Mouse (Mus musculus): ENCODE measurements around the gene Phf2. TPM values are rescaled to one million over a fixed set of nuclear protein-coding genes. Genes with fewer than 3 reads are reported as not detected.

Gene Phf2
- 9.6 and 9.7 TPM in 2 replicates for polyA plus RNA-seq (2015; fragmentation: Nextera tagmentation; extraction: Ambion mirVana)

DNA sequence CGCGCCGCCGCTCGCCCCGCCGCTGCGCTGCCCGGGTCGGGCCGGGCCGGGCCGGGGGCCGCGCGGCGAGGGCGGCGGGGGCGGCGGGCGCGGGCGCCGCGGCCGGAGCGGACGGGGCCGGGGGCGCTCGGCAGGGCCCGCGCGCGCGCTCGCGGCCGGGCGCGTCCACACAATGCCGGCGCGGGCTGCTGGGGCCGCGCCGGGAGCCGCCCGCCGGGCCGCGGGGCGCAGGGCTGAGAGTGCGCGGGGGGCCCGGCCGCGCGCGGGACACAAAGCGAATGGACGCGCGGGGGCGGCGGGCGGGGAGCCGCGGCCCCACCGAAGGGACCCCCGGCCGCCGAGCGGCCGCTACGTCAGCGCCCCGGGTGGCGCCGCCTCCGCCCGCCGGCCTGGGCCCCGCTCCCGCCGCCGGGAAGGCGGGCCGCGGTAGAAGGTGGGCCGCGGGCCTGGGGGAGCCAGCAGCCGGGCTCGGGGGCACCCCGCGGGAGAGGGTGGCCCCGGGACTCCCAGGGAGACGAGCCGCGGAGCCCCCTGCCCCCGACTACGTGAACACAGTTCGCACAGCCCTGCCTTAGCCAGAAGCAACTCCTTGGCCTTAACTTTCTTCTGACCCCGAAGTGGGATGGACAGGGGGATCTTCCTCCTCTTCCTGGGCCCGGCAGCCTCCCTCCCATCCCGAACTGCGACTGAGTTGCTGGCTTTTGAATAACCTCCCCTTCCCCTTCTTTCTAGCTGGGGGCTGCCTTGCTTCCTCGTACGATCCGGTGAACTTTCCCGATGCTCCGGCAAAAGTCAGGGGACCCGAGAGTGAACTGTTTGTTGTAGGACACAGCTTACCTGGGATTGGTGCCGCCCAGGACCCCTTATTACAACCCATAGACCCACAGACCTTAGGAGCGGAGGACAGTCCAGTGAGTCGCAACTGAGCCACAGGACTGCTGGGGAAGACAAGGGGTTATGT is at the start of gene Phf2:
Phf2 (minus strand) TSS at position 349 of the 961 bp plus-strand sequence.
- H3K9me3 ChIP-seq = no peaks in the 10 kb centered on the region
- H3K27ac ChIP-seq (replicated peaks) = peak within 1 kb of the TSS; percentile 85
- H3K4me3 ChIP-seq = peak within 1 kb of the TSS; percentile 96
- under 1% methylated on average over 71 of the region's 117 CpGs for WGBS
- H3K27me3 ChIP-seq = no peaks in the 10 kb centered on the region
- peak within 1 kb of the TSS; percentile 92 for H3K4me2 ChIP-seq
- 0 out of 2 replicates have a peak, but pooled peaks cover 4% of the 10 kb centered on the region for H3K36me3 ChIP-seq
- H3K9ac ChIP-seq = peak within 1 kb of the TSS; percentile 99
- ATAC-seq (ENCODE audit: low read depth) = peak; percentile 43
- peaks cover 49% of the 10 kb centered on the region for H3K4me1 ChIP-seq (replicated peaks)

DNA sequence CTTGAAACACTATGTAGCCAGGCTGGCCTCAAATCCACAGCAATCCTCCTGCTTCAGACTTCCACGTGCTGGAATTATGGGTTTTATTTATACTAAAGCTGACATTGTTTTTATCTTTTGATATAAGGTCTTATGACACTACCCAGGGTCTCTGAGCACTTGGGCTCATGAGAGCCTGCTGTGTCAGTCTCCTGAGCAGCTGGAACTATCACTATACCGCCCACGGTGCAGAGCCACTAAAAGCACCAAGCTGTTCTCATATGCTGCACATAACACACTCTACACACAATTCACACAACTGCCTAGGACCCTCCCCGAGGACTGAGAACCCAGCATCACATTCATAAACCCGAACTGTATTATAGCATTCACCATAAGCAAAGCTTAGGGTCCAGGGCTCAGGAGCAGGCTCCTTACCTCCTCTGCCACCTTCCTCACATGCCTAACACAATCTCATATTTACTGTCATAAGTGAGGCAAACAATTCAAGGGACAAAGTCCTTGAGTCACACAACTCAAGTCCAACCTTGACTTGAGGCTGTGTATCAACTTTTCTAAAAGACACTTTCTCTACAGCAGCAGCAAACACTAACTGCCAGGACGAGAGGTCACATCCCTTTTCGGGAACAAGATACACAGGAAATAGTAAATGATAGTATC is 49.0 kb upstream of the Phf2 start:
- WGBS = 92% methylated on average over 7 of the region's 7 CpGs
- Histone ChIP-seq H3K27ac (replicated peaks) (no peak overlapping the region), H3K4me1 (replicated peaks) (no peaks in the 10 kb centered on the region), H3K36me3 (peaks cover 60% of the 10 kb centered on the region), H3K4me3 (no peak overlapping the region), H3K27me3 (no peaks in the 10 kb centered on the region), H3K4me2 (no peak overlapping the region), H3K9me3 (no peaks in the 10 kb centered on the region), H3K9ac (no peak overlapping the region)
- no peak for ATAC-seq (ENCODE audit: low read depth)

DNA sequence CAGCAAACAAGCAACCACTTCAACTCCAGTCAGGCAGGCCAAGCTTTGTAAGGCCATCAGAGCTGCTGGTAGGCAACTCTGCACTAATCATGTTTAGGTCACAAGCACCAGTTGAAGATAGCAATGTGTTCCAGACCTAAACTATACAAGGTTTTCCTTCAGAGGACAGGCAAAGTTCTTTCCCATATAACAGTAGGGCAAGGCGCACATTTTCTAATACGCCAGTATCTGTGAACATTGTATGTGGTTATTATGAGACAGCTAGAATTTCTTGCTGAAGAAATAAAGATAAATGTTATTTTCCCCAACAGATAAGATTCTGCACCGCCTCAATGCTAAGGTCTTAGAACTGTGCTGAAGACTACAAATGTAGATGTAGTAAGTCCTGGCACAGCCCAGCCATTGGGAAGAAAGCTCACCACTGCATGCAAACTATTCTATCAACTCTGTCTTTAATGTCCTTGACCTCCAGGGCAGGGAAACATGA is 46.2 kb upstream of the Phf2 start:
- no peaks in the 10 kb centered on the region for H3K27me3 ChIP-seq
- no peaks in the 10 kb centered on the region for H3K4me1 ChIP-seq (replicated peaks)
- 99% methylated on average over 3 of the region's 3 CpGs for WGBS
- ATAC-seq (ENCODE audit: low read depth) = no peak
- no peak overlapping the region for H3K4me3 ChIP-seq
- H3K36me3 ChIP-seq = peaks cover 74% of the 10 kb centered on the region
- H3K4me2 ChIP-seq = no peak overlapping the region
- no peak overlapping the region for H3K27ac ChIP-seq (replicated peaks)
- H3K9me3 ChIP-seq = no peaks in the 10 kb centered on the region
- H3K9ac ChIP-seq = no peak overlapping the region

DNA sequence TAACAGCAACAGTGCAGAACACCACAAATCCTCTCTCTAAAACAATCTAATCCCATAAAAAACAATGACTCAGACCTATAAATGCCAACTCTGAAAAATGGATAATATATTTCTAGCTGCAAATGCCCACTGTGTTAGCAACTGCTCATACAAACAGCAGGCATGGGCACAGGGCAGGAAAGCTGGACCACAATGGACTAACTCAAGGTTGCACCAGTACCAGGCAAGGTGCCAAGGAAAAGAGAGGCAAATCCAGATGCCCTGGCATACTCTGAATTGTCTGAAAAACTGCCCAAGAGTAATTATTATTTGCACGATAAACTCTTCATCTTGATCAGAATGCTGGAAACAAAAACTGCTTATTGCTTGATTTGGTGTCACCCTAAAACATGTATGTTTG is 42.8 kb upstream of the Phf2 start:
- no peaks in the 10 kb centered on the region for H3K27me3 ChIP-seq
- H3K27ac ChIP-seq (replicated peaks) = no peak overlapping the region
- no peak overlapping the region for H3K4me3 ChIP-seq
- no peak for ATAC-seq (ENCODE audit: low read depth)
- peaks cover 70% of the 10 kb centered on the region for H3K36me3 ChIP-seq
- H3K9me3 ChIP-seq = no peaks in the 10 kb centered on the region
- no peaks in the 10 kb centered on the region for H3K4me1 ChIP-seq (replicated peaks)
- H3K4me2 ChIP-seq = no peak overlapping the region
- WGBS = 76% methylated on average over 1 of the region's 1 CpGs
- no peak overlapping the region for H3K9ac ChIP-seq

DNA sequence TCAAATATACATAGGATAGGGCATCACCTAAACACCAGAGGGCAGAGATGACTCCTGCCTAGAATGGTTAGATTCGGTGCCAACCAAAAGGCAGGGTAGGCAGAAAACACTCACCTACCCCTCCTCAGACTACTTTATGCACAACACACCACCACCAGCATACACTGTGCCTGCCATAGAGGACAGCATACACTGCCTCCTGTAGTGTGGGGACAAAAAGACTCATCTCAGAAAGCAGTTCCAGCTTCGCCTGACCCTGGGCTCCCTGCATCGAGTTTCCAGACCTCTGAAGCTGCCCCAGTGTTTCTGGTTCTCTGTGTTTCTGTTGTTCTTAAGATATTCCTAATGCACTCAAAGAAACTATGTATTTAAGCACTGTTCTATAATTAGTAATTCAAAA is 42.2 kb upstream of the Phf2 start:
- no peaks in the 10 kb centered on the region for H3K9me3 ChIP-seq
- H3K27ac ChIP-seq (replicated peaks) = no peak overlapping the region
- H3K4me3 ChIP-seq = no peak overlapping the region
- H3K4me2 ChIP-seq = no peak overlapping the region
- H3K9ac ChIP-seq = no peak overlapping the region
- peaks cover 75% of the 10 kb centered on the region for H3K36me3 ChIP-seq
- H3K4me1 ChIP-seq (replicated peaks) = no peaks in the 10 kb centered on the region
- 86% methylated on average over 3 of the region's 3 CpGs for WGBS
- no peaks in the 10 kb centered on the region for H3K27me3 ChIP-seq
- no peak for ATAC-seq (ENCODE audit: low read depth)

DNA sequence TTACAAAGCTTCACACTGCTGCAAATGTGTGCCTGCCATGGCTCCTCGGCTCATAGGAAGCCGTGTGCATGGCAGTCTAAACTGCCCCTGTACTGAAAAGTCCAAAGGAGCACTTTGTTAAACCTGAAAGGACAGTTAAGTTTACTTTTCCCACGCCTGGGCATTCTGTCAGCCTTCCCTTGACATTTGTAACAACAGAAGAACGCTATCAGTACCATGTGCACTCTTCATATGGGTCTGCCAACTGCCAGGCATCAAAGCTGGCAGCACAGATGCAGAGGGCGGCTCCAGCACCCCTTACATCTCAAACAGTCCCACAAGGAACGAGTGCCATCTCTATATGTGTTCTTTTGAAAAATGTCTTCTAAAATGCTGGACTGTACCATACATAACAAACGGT is 40.5 kb upstream of the Phf2 start:
- Histone ChIP-seq H3K36me3 (peaks cover 71% of the 10 kb centered on the region), H3K27ac (replicated peaks) (no peak overlapping the region), H3K9me3 (no peaks in the 10 kb centered on the region), H3K4me1 (replicated peaks) (no peaks in the 10 kb centered on the region), H3K9ac (no peak overlapping the region), H3K27me3 (no peaks in the 10 kb centered on the region), H3K4me2 (no peak overlapping the region), H3K4me3 (no peak overlapping the region)
- WGBS = 85% methylated on average over 7 of the region's 7 CpGs
- no peak for ATAC-seq (ENCODE audit: low read depth)

DNA sequence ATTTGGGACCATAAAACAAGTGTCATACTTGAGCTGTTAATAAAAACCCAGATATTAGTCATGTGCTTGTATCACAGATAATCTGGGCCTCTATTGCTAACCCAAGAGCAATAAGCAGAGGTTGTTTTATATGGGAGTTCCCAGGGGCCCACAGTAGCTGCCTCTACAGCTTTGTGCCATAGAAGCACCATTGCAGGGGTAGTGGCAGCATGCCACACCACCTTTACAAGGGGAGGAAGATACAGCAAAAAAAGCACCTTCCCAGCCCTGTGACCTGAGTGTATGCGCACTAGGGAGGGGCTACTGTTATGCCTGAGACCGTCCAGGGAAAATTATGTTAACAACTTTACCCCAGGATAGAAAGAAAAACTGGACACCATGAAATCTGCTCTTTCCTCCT is 34.5 kb upstream of the Phf2 start:
- ATAC-seq (ENCODE audit: low read depth) = no peak

DNA sequence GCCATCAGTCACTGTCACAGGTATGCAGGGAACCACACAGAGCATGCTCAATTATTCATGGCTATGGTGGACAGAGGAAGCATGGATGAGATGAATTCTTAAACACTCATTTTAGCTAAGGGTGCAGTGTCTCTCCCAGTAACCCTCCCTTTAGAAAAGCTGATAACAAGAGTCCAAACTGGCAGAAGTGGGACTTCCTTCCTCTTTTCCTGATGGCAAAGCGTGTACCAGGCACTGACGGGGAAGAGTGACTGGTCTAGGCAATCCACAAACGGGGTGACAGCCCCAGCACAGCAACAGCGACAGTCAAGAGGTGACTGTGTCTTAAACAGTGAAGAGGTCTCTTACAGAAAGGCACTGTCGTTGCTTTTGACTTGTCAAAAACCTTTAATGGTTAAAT is 24.5 kb upstream of the Phf2 start:
- Histone ChIP-seq H3K27ac (replicated peaks) (no peak overlapping the region), H3K36me3 (peaks cover 71% of the 10 kb centered on the region), H3K27me3 (no peaks in the 10 kb centered on the region), H3K4me3 (no peak overlapping the region), H3K9ac (no peak overlapping the region), H3K4me1 (replicated peaks) (no peaks in the 10 kb centered on the region), H3K9me3 (no peaks in the 10 kb centered on the region), H3K4me2 (no peak overlapping the region)
- no peak for ATAC-seq (ENCODE audit: low read depth)
- WGBS = 90% methylated on average over 5 of the region's 5 CpGs

More for the DNA sequence above, 34.5 kb upstream of the Phf2 start:
- Histone ChIP-seq H3K36me3 (peaks cover 70% of the 10 kb centered on the region), H3K27me3 (no peaks in the 10 kb centered on the region), H3K4me2 (no peak overlapping the region), H3K27ac (replicated peaks) (no peak overlapping the region), H3K9me3 (no peaks in the 10 kb centered on the region), H3K4me3 (no peak overlapping the region), H3K4me1 (replicated peaks) (no peaks in the 10 kb centered on the region), H3K9ac (no peak overlapping the region)
- 83% methylated on average over 2 of the region's 2 CpGs for WGBS

DNA sequence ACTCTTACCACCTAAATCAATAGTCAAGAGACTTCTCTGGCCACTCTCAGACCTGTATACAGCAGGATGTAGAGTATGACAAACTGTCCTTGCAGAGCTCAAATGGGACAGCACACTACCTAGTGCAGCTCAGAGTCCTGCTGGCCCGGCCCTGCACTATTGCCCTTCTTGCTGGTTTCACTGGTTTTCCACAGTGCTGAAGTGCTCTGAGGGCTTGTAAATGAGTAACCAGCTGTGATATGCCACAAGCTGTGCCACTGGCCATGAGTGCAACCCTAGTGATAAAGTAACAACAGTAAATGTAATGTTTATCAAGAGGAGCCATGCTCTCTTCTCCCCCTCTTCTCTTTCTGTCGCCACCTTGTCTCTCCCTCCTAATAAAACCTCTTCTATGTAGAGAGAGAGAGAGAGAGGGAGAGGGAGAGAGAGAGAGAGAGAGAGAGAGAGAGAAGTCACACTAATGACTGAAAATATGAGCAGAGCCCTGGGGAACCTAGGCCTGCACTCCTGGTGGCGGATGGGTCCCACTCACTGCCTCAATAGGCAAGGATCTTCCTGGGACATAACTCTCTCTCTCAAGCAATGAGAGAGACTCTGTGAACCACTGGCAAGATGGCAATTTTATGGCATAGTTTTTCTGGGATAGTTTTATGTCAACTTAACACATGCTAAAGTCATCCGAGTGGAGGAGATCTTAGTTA is 19.5 kb upstream of the Phf2 start:
- 85% methylated on average over 4 of the region's 4 CpGs for WGBS
- Histone ChIP-seq H3K9me3 (no peaks in the 10 kb centered on the region), H3K9ac (no peak overlapping the region), H3K27ac (replicated peaks) (no peak overlapping the region), H3K4me1 (replicated peaks) (no peaks in the 10 kb centered on the region), H3K4me2 (no peak overlapping the region), H3K4me3 (no peak overlapping the region), H3K27me3 (no peaks in the 10 kb centered on the region), H3K36me3 (peaks cover 79% of the 10 kb centered on the region)
- no peak for ATAC-seq (ENCODE audit: low read depth)

DNA sequence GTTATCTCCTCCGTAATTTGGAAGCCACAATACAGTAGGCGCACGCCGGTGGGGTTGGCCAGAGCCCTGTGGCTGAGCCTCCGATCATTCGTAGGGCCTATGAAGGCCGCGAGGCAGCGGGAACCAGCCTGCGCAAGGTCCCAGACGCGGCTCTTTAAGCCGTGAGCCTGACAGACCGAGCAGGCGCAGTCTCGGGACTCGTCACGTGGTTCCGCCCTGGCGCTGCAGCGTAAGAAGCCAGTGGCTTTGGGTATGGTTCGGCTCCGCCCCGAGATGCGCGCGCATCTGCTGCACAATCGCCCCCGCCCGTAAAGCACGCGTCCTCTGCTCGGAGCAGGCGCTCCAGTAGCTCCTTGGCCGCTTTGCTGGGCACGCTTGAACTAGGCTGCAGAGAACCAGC is 7.6 kb upstream of the Phf2 start:
- WGBS = under 1% methylated on average over 36 of the region's 36 CpGs
- H3K4me3 ChIP-seq = peak overlapping the region; percentile 45
- peak overlapping the region; percentile 90 for H3K27ac ChIP-seq (replicated peaks)
- H3K9ac ChIP-seq = peak overlapping the region; percentile 79
- H3K27me3 ChIP-seq = no peaks in the 10 kb centered on the region
- peaks cover 10% of the 10 kb centered on the region for H3K4me1 ChIP-seq (replicated peaks)
- peak; percentile 99 for ATAC-seq (ENCODE audit: low read depth)
- H3K4me2 ChIP-seq = peak overlapping the region; percentile 69
- peaks cover 30% of the 10 kb centered on the region for H3K36me3 ChIP-seq
- no peaks in the 10 kb centered on the region for H3K9me3 ChIP-seq

DNA sequence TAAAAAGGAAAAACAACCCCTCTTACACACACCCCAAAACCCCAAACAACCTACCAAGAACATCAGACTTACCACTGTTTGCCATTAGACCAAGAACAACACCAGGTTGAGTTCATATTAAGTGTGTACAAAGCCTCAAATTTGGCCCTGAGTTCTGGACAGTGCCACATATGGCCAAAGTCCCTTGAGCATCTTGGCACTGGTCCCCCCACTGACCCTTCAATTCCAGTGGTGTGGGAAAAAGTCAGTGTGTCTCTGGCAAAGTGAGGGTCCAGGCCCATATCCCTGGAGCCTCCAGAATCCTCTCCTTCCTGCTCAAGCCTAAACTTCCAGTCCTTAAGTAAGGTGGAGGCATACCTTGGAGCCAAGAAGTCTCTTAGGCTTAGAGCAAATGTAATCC is 6.9 kb upstream of the Phf2 start:
- Histone ChIP-seq H3K36me3 (peaks cover 25% of the 10 kb centered on the region), H3K27me3 (no peaks in the 10 kb centered on the region), H3K9ac (peak overlapping the region; percentile 79), H3K27ac (replicated peaks) (peak overlapping the region; percentile 90), H3K4me1 (replicated peaks) (peaks cover 10% of the 10 kb centered on the region), H3K4me2 (peak overlapping the region; percentile 69), H3K4me3 (peak overlapping the region; percentile 45), H3K9me3 (no peaks in the 10 kb centered on the region)
- ATAC-seq (ENCODE audit: low read depth) = no peak; the same call in 1 of the 2 replicates

DNA sequence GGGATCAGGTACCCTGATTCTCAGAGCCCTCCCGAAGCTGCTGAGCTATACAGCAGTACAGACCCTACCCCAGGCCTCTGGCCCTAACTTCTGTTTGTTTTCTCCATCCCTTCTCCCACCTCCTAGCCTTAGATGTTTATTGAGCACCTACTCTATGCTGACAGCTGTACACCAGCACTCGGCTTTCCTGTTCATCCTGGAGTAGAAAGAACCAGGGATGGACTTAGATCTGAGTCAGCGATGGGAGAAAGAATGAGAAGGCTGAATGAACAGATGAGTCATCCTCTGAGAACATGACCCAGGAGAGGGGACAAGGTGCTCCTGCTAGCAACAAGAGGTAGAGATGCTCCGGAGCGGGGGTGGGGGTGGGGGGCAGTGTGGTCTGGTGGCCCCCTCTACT is 1.8 kb upstream of the Phf2 start:
- 83% methylated on average over 5 of the region's 5 CpGs for WGBS
- no peak for ATAC-seq (ENCODE audit: low read depth)
- 0 out of 2 replicates have a peak overlapping the region, but pooled peaks have one; percentile 92 for H3K4me2 ChIP-seq
- no peak overlapping the region for H3K27ac ChIP-seq (replicated peaks)
- 0 out of 2 replicates have a peak, but pooled peaks cover 4% of the 10 kb centered on the region for H3K36me3 ChIP-seq
- H3K9ac ChIP-seq = no peak overlapping the region; the same call in 1 of the 2 replicates
- no peaks in the 10 kb centered on the region for H3K9me3 ChIP-seq
- no peaks in the 10 kb centered on the region for H3K27me3 ChIP-seq
- no peak overlapping the region for H3K4me3 ChIP-seq
- peaks cover 36% of the 10 kb centered on the region for H3K4me1 ChIP-seq (replicated peaks)
